Mouse (Mus musculus) hindbrain, embryonic 16.5 days (tissue): ENCODE results near the gene Olfr104-ps. TPM values are rescaled to one million over a fixed set of nuclear protein-coding genes. Genes with fewer than 3 reads are reported as not detected.

Source experiments
- ATAC-seq: fragments of 200-750 bp; cut with Nextera tagmentation; 2 replicates; pipeline ENCODE4 v1.8.0; 2017; ENCODE audit warnings: moderate TSS enrichment, moderate library complexity
- H3K27ac ChIP-seq: fragments of 300-500 bp; sonication (generic); 2 replicates; pipeline ENCODE4 v1.5.1; 2014; ENCODE audit warnings: low read depth, mild to moderate bottlenecking, control low read depth, low read length, moderate library complexity
- H3K27me3 ChIP-seq: fragments of 300-500 bp; sonication (generic); replicated peaks from 2 replicates; pipeline ENCODE4 v1.6.1; 2014; ENCODE audit warnings: low read length; ENCODE audit not compliant: control insufficient read depth, insufficient read depth
- H3K36me3 ChIP-seq: fragments of 300-500 bp; sonication (generic); 2 replicates; pipeline ENCODE4 v1.6.1; 2014; ENCODE audit warnings: mild to moderate bottlenecking, low read length, moderate library complexity, mixed read lengths; ENCODE audit not compliant: control insufficient read depth, insufficient read depth
- H3K4me1 ChIP-seq: fragments of 300-500 bp; sonication (generic); 2 replicates; pipeline ENCODE4 v1.6.1; 2014; ENCODE audit warnings: low read depth, low read length; ENCODE audit not compliant: control insufficient read depth, insufficient read depth
- H3K4me2 ChIP-seq: fragments of 300-500 bp; sonication (generic); 2 replicates; pipeline ENCODE4 v1.6.1; 2014; ENCODE audit warnings: mild to moderate bottlenecking, low read length, control low read depth, moderate library complexity
- H3K4me3 ChIP-seq: fragments of 300-500 bp; sonication (generic); 2 replicates; pipeline ENCODE4 v1.5.1; 2014; ENCODE audit warnings: mild to moderate bottlenecking, low read length, control low read depth, moderate library complexity
- H3K9ac ChIP-seq: fragments of 300-500 bp; sonication (generic); 2 replicates; pipeline ENCODE4 v1.6.1; 2014; ENCODE audit warnings: low read depth, mild to moderate bottlenecking, control low read depth, low read length, moderate library complexity
- H3K9me3 ChIP-seq: fragments of 300-500 bp; sonication (generic); 2 replicates; pipeline ENCODE4 v1.6.1; 2014; ENCODE audit warnings: mild to moderate bottlenecking, low read length, moderate library complexity; ENCODE audit not compliant: control insufficient read depth
- WGBS: fragments of 180-500 bp; shearing (Covaris S2); extraction: QIAGEN DNeasy Blood & Tissue Kit; methylation state at CpG from one replicate; pipeline ENCODE4 v1.1.7; 2014; 5-methylcytosine and 5-hydroxymethylcytosine counted together
- polyA plus RNA-seq: library from polyadenylated mRNA; unstranded; fragments of >200 nt; fragmentation: Nextera tagmentation; extraction: Ambion mirVana; gene quantifications from 2 replicates; pipeline ENCODE4 v1.2.1, GENCODE M21; 2015

Olfr104-ps gene
- polyA plus RNA-seq = not detected in 2 replicates

GRCm38 (mm10) chr17:37359282-37359681 is at the start of gene Olfr104-ps:
Gene Olfr104-ps, plus strand, starts transcription at chr17:37359582.
- H3K27me3 ChIP-seq = no peaks in the 10 kb centered on the region
- ATAC-seq = no peak

GRCm38 (mm10) chr17:37310146-37310699 is 49.2 kb upstream of the Olfr104-ps start:
- no peaks in the 10 kb centered on the region for H3K36me3 ChIP-seq
- H3K4me1 ChIP-seq = no peaks in the 10 kb centered on the region
- no peak for ATAC-seq
- H3K9me3 ChIP-seq = no peaks in the 10 kb centered on the region
- 57% methylated on average over 2 of the region's 2 CpGs for WGBS
- H3K9ac ChIP-seq = no peak overlapping the region
- no peak overlapping the region for H3K4me2 ChIP-seq
- no peaks in the 10 kb centered on the region for H3K27me3 ChIP-seq
- no peak overlapping the region for H3K4me3 ChIP-seq
- no peak overlapping the region for H3K27ac ChIP-seq

More at GRCm38 (mm10) chr17:37359282-37359681, at the start of gene Olfr104-ps:
- H3K36me3 ChIP-seq = no peaks in the 10 kb centered on the region
- no peaks in the 10 kb centered on the region for H3K9me3 ChIP-seq
- H3K4me1 ChIP-seq = no peaks in the 10 kb centered on the region
- no peak within 1 kb of the TSS for H3K4me3 ChIP-seq
- no peak within 1 kb of the TSS for H3K4me2 ChIP-seq
- H3K9ac ChIP-seq = no peak within 1 kb of the TSS
- H3K27ac ChIP-seq = no peak within 1 kb of the TSS

GRCm38 (mm10) chr17:37316954-37317353 is 42.4 kb upstream of the Olfr104-ps start, which contains the start of gene Olfr102:
Gene Olfr102, minus strand, starts transcription at chr17:37317054.
- Histone ChIP-seq H3K4me2 (no peak within 1 kb of the TSS), H3K9ac (no peak within 1 kb of the TSS), H3K27ac (no peak within 1 kb of the TSS), H3K4me3 (no peak within 1 kb of the TSS), H3K27me3 (no peaks in the 10 kb centered on the region), H3K9me3 (no peaks in the 10 kb centered on the region), H3K36me3 (no peaks in the 10 kb centered on the region), H3K4me1 (no peaks in the 10 kb centered on the region)
- no peak for ATAC-seq

GRCm38 (mm10) chr17:37339598-37339997 is 19.8 kb upstream of the Olfr104-ps start, which contains the start of gene Olfr103:
Gene Olfr103, minus strand, starts transcription at chr17:37339698.
- no peaks in the 10 kb centered on the region for H3K36me3 ChIP-seq
- no peak within 1 kb of the TSS for H3K27ac ChIP-seq
- no peak within 1 kb of the TSS for H3K4me2 ChIP-seq
- no peaks in the 10 kb centered on the region for H3K27me3 ChIP-seq
- H3K9me3 ChIP-seq = no peaks in the 10 kb centered on the region
- 93% methylated on average over 2 of the region's 2 CpGs for WGBS
- no peak within 1 kb of the TSS for H3K4me3 ChIP-seq
- H3K9ac ChIP-seq = no peak within 1 kb of the TSS
- ATAC-seq = no peak
- no peaks in the 10 kb centered on the region for H3K4me1 ChIP-seq

- H3K4me2 ChIP-seq = no peak within 1 kb of the TSS
- no peak within 1 kb of the TSS for H3K27ac ChIP-seq
- no peak for ATAC-seq
- no peaks in the 10 kb centered on the region for H3K9me3 ChIP-seq
- H3K27me3 ChIP-seq = no peaks in the 10 kb centered on the region
- no peak within 1 kb of the TSS for H3K4me3 ChIP-seq
- H3K36me3 ChIP-seq = no peaks in the 10 kb centered on the region
- no peak within 1 kb of the TSS for H3K9ac ChIP-seq
- no peaks in the 10 kb centered on the region for H3K4me1 ChIP-seq
These were observed 19.4 kb downstream of the Olfr104-ps start, which contains the start of gene Olfr105-ps for GRCm38 (mm10) chr17:37378733-37379132. Gene Olfr105-ps, plus strand, starts transcription at chr17:37379033.

GRCm38 (mm10) chr17:37390093-37390492 is 30.7 kb downstream of the Olfr104-ps start, which contains the start of gene Olfr106-ps:
Gene Olfr106-ps, plus strand, starts transcription at chr17:37390393.
- no peaks in the 10 kb centered on the region for H3K9me3 ChIP-seq
- no peaks in the 10 kb centered on the region for H3K4me1 ChIP-seq
- no peak for ATAC-seq
- H3K4me3 ChIP-seq = no peak within 1 kb of the TSS
- 77% methylated on average over 1 of the region's 1 CpGs for WGBS
- H3K27ac ChIP-seq = no peak within 1 kb of the TSS
- H3K36me3 ChIP-seq = no peaks in the 10 kb centered on the region
- no peak within 1 kb of the TSS for H3K9ac ChIP-seq
- no peaks in the 10 kb centered on the region for H3K27me3 ChIP-seq
- no peak within 1 kb of the TSS for H3K4me2 ChIP-seq

GRCm38 (mm10) chr17:37398926-37399325 is 39.5 kb downstream of the Olfr104-ps start, which contains the start of gene Olfr107:
Gene Olfr107, plus strand, starts transcription at chr17:37399226.
- Histone ChIP-seq H3K9ac (no peak within 1 kb of the TSS), H3K9me3 (no peaks in the 10 kb centered on the region), H3K36me3 (no peaks in the 10 kb centered on the region), H3K4me2 (no peak within 1 kb of the TSS), H3K4me3 (no peak within 1 kb of the TSS), H3K27ac (no peak within 1 kb of the TSS), H3K4me1 (no peaks in the 10 kb centered on the region), H3K27me3 (no peaks in the 10 kb centered on the region)
- 83% methylated on average over 3 of the region's 3 CpGs for WGBS
- ATAC-seq = no peak

GRCm38 (mm10) chr17:37413380-37413779 is 54.0 kb downstream of the Olfr104-ps start:
- no peaks in the 10 kb centered on the region for H3K36me3 ChIP-seq
- H3K27me3 ChIP-seq = no peaks in the 10 kb centered on the region
- no peak overlapping the region for H3K9ac ChIP-seq
- 0 out of 2 replicates have a peak, but pooled peaks cover 3% of the 10 kb centered on the region for H3K9me3 ChIP-seq
- no peaks in the 10 kb centered on the region for H3K4me1 ChIP-seq
- H3K4me3 ChIP-seq = no peak overlapping the region
- ATAC-seq = no peak
- H3K4me2 ChIP-seq = no peak overlapping the region
- H3K27ac ChIP-seq = no peak overlapping the region
